Comparison of ENCODE assay signal across 8 mouse cellular contexts in genomic region chr5:35894295-35895047, GRCm38 (mm10). TPM values are rescaled to one million over a fixed set of nuclear protein-coding genes. Genes with fewer than 3 reads are reported as not detected.
DNase-seq lines count a peak whose midpoint lies in the region; ATAC-seq and TF ChIP-seq lines count a peak whose summit lies in the region.

No protein-coding gene starts in this region.

- peak overlapping the region; percentile 84 for H3K4me2 ChIP-seq in forebrain, embryonic 13.5 days
- H3K4me2 ChIP-seq in hindbrain, embryonic 11.5 days (replicated peaks; ENCODE audit: low read depth, low read length), result peak overlapping the region; percentile 78
- peak overlapping the region; percentile 97 for H3K4me2 ChIP-seq in limb, embryonic 14.5 days (replicated peaks; ENCODE audit: low read depth, low read length, severe bottlenecking)
- H3K4me2 ChIP-seq in neural tube, embryonic 12.5 days (replicated peaks), result peak overlapping the region; percentile 90

- H3K27me3 ChIP-seq in forebrain, embryonic 13.5 days, result no peaks in the 10 kb centered on the region
- H3K27me3 ChIP-seq in hindbrain, embryonic 11.5 days (ENCODE audit: control insufficient read depth, insufficient read depth, low read length), result 0 out of 2 replicates have a peak, but pooled peaks cover 3% of the 10 kb centered on the region
- no peaks in the 10 kb centered on the region for H3K27me3 ChIP-seq in limb, embryonic 14.5 days (ENCODE audit: control insufficient read depth, insufficient read depth, low read length)
- no peaks in the 10 kb centered on the region for H3K27me3 ChIP-seq in neural tube, embryonic 12.5 days (replicated peaks)

- H3K9ac ChIP-seq in forebrain, embryonic 13.5 days, result peak overlapping the region; percentile 87
- H3K9ac ChIP-seq in hindbrain, embryonic 11.5 days (ENCODE audit: low read depth, low read length), result peak overlapping the region; percentile 97
- H3K9ac ChIP-seq in limb, embryonic 14.5 days (ENCODE audit: low read depth, low read length, severe bottlenecking), result peak overlapping the region; percentile 88
- H3K9ac ChIP-seq in neural tube, embryonic 12.5 days, result peak overlapping the region; percentile 87

- peaks cover 53% of the 10 kb centered on the region for H3K4me1 ChIP-seq in forebrain, embryonic 13.5 days
- H3K4me1 ChIP-seq in hindbrain, embryonic 11.5 days (replicated peaks; ENCODE audit: control insufficient read depth, insufficient read depth, low read length), result no peaks in the 10 kb centered on the region; the same call in none of the 2 replicates
- peaks cover 11% of the 10 kb centered on the region for H3K4me1 ChIP-seq in limb, embryonic 14.5 days (ENCODE audit: control insufficient read depth, insufficient read depth, low read length)
- peaks cover 44% of the 10 kb centered on the region for H3K4me1 ChIP-seq in neural tube, embryonic 12.5 days

- 9% methylated on average over 30 of the region's 30 CpGs for WGBS in forebrain, embryonic 13.5 days
- WGBS in hindbrain, embryonic 11.5 days, result 8% methylated on average over 30 of the region's 30 CpGs
- 3% methylated on average over 30 of the region's 30 CpGs for WGBS in limb, embryonic 14.5 days
- 10% methylated on average over 30 of the region's 30 CpGs for WGBS in neural tube, embryonic 12.5 days

- ATAC-seq in forebrain, embryonic 13.5 days, result no peak
- ATAC-seq in hindbrain, embryonic 11.5 days (ENCODE audit: low FRiP score), result no peak
- ATAC-seq in limb, embryonic 14.5 days (ENCODE audit: low FRiP score, low read depth), result no peak
- ATAC-seq in neural tube, embryonic 12.5 days (ENCODE audit: low FRiP score, low read depth), result no peak

- no peak for TF ChIP-seq POLR2A in limb, embryonic 14.5 days (IDR thresholded peaks at IDR 0.05; ENCODE audit: borderline replicate concordance, extremely low read depth, insufficient read depth, insufficient read length)

- H3K9me3 ChIP-seq in forebrain, embryonic 13.5 days (replicated peaks), result no peaks in the 10 kb centered on the region
- no peaks in the 10 kb centered on the region for H3K9me3 ChIP-seq in hindbrain, embryonic 11.5 days (ENCODE audit: control insufficient read depth, low read length)
- no peaks in the 10 kb centered on the region for H3K9me3 ChIP-seq in limb, embryonic 14.5 days (ENCODE audit: control insufficient read depth, low read length)
- no peaks in the 10 kb centered on the region for H3K9me3 ChIP-seq in neural tube, embryonic 12.5 days

- no peaks in the 10 kb centered on the region for H3K36me3 ChIP-seq in forebrain, embryonic 13.5 days (ENCODE audit: poor library complexity, severe bottlenecking)
- no peaks in the 10 kb centered on the region for H3K36me3 ChIP-seq in hindbrain, embryonic 11.5 days (ENCODE audit: control insufficient read depth, insufficient read depth, low read length)
- H3K36me3 ChIP-seq in limb, embryonic 14.5 days (ENCODE audit: control insufficient read depth, insufficient read depth, low read length), result no peaks in the 10 kb centered on the region
- no peaks in the 10 kb centered on the region for H3K36me3 ChIP-seq in neural tube, embryonic 12.5 days

- DNase-seq in retina, postnatal 1 day, result peak; percentile 27
- no peak for DNase-seq in retina, embryonic 14.5 days (ENCODE audit: low spot score)
- peak; percentile 46 for DNase-seq in hindbrain, embryonic 11.5 days (ENCODE audit: low spot score)
- peak; percentile 59 for DNase-seq in limb, embryonic 14.5 days (ENCODE audit: low spot score)
- DNase-seq in right cerebral cortex, postnatal 10 days (ENCODE audit: low spot score in 2 of 2), result no peak
- DNase-seq in T-cell, adult 2 months (ENCODE audit: low spot score), result no peak

- H3K27ac ChIP-seq in forebrain, embryonic 13.5 days, result 0 out of 2 replicates have a peak overlapping the region, but pooled peaks have one; percentile 41
- H3K27ac ChIP-seq in hindbrain, embryonic 11.5 days (ENCODE audit: low read depth, low read length), result peak overlapping the region; percentile 83; the same call in 1 of the 2 replicates
- 0 out of 2 replicates have a peak overlapping the region, but pooled peaks have one; percentile 55 for H3K27ac ChIP-seq in limb, embryonic 14.5 days (replicated peaks; ENCODE audit: low read depth, low read length)
- 0 out of 2 replicates have a peak overlapping the region, but pooled peaks have one; percentile 50 for H3K27ac ChIP-seq in neural tube, embryonic 12.5 days

- peak overlapping the region; percentile 62 for H3K4me3 ChIP-seq in forebrain, embryonic 13.5 days
- peak overlapping the region; percentile 89 for H3K4me3 ChIP-seq in hindbrain, embryonic 11.5 days (ENCODE audit: low read depth, low read length)
- H3K4me3 ChIP-seq in limb, embryonic 14.5 days (replicated peaks; ENCODE audit: low read length), result peak overlapping the region; percentile 97
- peak overlapping the region; percentile 74 for H3K4me3 ChIP-seq in neural tube, embryonic 12.5 days

RNA-seq across cellular contexts. Expression of gene Afap1, which starts 1.4 kb away (rescaled TPM):
- polyA plus RNA-seq in forebrain, embryonic 13.5 days (2015; fragmentation: Nextera tagmentation; extraction: Ambion mirVana), result 38.5 and 41.4 TPM in 2 replicates
- polyA plus RNA-seq in hindbrain, embryonic 11.5 days (2014; fragmentation: Nextera tagmentation; extraction: Ambion mirVana), result 55.7 and 58.2 TPM in 2 replicates
- polyA plus RNA-seq in limb, embryonic 14.5 days (2012; rRNA removed), result 20.4 and 25.6 TPM in 2 replicates
- 19.5 and 21.6 TPM in 2 replicates for polyA plus RNA-seq in limb, embryonic 14.5 days (2014; fragmentation: Nextera tagmentation; extraction: Ambion mirVana)
- polyA plus RNA-seq in neural tube, embryonic 12.5 days (2016; fragmentation: Nextera tagmentation; extraction: Ambion mirVana), result 77.8 and 91.9 TPM in 2 replicates

Comparison
In these comparisons a context has a peak if more than half of its experiments do, and no peak if none do; other contexts are left out.
1. DNase-seq: peak in retina, postnatal 1 day (single experiment), hindbrain, embryonic 11.5 days (single experiment) and limb, embryonic 14.5 days (single experiment); none in retina, embryonic 14.5 days (single experiment), right cerebral cortex, postnatal 10 days (0 of 2) and T-cell, adult 2 months (single experiment).
2. Peak in every context shown above with its lines, with median percentiles within 50 percentile points of each other: H3K27ac ChIP-seq, H3K4me2 ChIP-seq, H3K4me3 ChIP-seq and H3K9ac ChIP-seq.